Mouse (Mus musculus) C2C12 (cell line): Measurements from ENCODE around the gene Eif2s3x.

ENCODE experiments used
- CTCF ChIP-seq: IDR thresholded peaks from one replicate; pipeline ENCODE4 v1.5.1; 2011; ENCODE audit not compliant: control insufficient read depth, insufficient read depth, insufficient read length
- FOSL1 ChIP-seq: IDR thresholded peaks from one replicate; pipeline ENCODE4 v1.8.0; 2011; ENCODE audit warnings: mild to moderate bottlenecking, low read length; ENCODE audit not compliant: poor library complexity, insufficient read depth, severe bottlenecking
- MAX ChIP-seq: IDR thresholded peaks from one replicate; pipeline ENCODE4 v1.6.1; 2011; ENCODE audit warnings: mild to moderate bottlenecking, control low read depth
- MYOD1 ChIP-seq: IDR thresholded peaks from one replicate; pipeline ENCODE4 v1.6.1; 2011; ENCODE audit warnings: low read depth; ENCODE audit not compliant: control insufficient read depth, insufficient read length
- USF1 ChIP-seq: IDR thresholded peaks from one replicate; pipeline ENCODE4 v1.6.1; 2011; ENCODE audit warnings: low read depth, mild to moderate bottlenecking, control low read depth, moderate library complexity

DNA sequence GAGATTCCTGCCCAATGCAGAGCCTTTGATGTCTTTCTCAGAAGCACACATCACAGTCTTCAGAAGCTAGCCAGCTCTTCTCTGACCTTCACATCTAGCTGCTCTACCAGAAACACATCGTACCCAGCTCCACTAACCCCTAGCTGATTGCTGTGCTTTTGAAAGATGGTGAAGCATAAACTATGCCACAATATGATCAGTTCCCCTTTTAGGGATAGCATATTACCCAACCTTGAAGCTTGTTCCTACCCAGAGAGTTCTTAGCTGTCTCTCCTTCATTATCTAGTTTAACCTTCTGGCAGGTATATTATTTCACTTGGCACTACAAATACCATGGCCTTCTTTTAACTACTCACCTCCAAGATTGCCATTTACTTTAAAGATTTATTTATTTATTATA, 72.6 kb downstream of the Eif2s3x start:
- TF ChIP-seq CTCF: no peak
- no peak for TF ChIP-seq MYOD1
- TF ChIP-seq MAX: no peak
- TF ChIP-seq FOSL1: no peak
- no peak for TF ChIP-seq USF1
